Mouse (Mus musculus) fat pad, adult 2 months (tissue): ENCODE results near the gene Hspa12b.

ENCODE experiments used
- DNase-seq: peaks from one replicate; pipeline ENCODE4 v3.0.0-alpha.2; 2011; ENCODE audit warnings: low read depth, low spot score; ENCODE audit errors: extremely low read depth

Gene Hspa12b

DNA sequence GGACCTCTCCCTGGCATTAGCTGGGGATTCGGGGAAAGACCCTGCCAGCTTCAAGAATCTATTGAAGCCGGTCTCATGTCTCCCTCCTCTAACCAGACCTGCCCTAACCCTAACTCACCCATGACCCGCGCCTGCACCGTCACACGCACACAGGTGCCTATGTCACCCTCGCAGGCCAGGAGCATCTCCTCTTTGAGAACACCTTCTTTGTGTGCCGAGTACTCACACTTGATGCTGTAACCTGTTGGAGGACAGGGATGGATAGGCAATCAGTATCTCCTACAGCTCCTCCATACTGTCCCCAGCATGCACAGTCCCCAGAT is 19.9 kb downstream of the Hspa12b start:
- DNase-seq = no peak

DNA sequence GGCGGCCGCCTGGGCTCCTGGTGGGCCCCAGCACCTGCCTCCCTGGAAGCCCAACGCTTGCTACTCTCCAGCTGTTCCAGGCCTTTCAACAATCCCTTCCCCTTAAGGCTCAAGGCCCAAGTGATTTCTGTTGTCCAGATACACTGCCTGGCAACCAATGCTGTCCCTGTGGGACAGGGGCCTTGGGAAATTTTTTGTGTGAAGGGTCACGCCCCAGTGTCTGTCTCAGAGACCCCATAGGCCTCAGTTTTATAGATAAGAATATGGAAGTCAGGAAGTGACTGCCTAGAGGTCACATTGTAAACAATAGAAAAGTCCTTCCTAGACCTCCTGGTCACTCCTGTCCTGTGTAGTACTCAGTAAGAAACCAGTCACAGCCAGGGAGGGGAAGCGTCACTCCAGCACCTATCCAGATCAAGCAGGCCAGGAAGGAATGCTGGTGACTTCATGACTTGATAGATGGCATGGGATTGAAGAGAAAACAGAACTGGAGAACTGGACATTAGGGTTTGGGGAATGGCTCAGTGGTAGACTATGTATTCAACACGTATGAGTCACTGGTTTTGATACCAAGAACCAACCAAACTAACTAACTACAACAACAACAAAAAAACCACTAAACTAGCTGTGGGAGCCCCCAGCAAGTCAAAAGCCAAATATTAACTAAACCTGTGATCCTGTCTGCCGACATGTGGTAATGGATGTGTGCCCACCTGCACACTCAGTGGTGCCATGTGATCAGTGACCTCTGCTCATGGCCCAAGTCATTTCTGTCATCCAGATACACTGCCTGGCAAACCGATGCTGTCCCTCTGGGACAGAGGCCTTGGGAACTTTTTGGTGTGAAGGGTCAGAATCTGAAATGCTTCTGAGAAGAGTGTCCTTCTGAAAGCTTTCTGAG is 21.5 kb downstream of the Hspa12b start:
- no peak for DNase-seq

DNA sequence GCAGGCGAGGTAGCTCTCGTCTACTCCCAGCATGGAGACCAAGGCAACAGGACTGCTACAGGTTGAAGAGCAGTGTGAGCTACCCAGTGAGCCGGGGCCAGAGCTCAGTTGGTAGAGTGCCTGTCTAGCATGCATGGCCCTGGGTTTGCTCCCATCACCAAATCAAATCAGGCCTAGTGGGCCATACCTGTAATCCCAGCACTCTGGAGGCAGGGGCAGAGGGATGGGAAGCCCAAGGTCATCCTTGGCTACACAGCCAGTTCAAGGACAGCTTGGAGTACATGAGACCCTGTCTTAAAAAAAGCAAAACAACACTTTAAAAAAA is 22.1 kb downstream of the Hspa12b start:
- no peak for DNase-seq

- no peak for DNase-seq
These were observed 25.2 kb downstream of the Hspa12b start for GRCm38 (mm10) chr2:131152166-131152730.

- DNase-seq = no peak
These were observed 27.0 kb downstream of the Hspa12b start for GRCm38 (mm10) chr2:131154036-131154435.

DNA sequence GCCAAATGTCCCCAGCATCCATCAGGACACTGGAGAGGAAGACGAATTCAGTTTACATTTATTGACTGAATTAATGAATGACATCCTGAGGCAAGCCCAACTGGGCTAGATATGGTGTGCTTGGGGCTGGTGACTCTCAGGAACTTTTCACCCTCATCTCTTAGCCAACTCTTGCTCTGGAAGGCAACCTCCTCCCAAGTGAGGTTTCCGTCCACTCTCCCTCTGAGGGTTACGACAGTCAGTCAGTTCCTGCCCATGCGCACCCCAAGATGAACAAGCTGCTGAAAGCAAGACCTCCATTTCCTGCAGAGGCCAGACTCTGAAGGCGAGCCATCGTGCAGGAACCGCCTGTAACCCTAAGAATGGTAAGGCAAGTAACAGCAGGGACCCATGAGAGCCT is 29.9 kb downstream of the Hspa12b start:
- DNase-seq = no peak

- no peak for DNase-seq
These were observed 32.4 kb downstream of the Hspa12b start for GRCm38 (mm10) chr2:131159491-131159910.

DNA sequence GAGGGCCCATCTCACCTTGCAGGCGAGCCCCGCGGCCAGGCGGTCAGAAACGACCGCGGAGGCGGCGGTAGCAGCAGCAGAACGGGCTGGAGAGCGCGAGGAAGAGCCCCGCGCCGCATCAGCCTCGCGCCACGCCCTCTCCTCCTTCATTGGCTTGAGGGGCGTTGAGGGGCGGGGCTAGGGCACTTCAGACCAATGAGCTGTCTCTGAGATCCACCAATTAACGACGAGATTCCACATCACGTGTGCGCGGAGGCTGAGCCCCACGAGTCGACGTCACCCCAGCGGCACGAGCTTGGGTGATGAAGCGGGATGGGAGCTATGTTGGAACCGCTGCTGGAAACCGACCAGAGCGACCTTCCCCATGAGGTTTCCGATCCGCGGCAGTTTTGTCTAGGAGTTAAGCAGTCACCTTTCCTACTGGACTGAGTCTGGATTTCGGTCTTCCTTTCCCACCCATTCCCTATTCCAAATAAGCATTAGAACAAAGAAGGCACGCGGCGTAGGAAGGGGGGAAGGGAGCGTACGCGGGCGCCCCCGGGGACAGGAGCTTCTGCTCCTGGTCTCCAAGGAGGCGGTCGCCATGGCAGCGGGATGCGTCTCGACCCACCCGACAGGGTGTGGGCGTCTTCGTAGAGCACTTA is 33.0 kb downstream of the Hspa12b start, which contains the start of gene 1700037H04Rik:
TSS of gene 1700037H04Rik (minus strand) at position 144 of the 644 bp plus-strand sequence.
- peak; percentile 74 for DNase-seq

DNA sequence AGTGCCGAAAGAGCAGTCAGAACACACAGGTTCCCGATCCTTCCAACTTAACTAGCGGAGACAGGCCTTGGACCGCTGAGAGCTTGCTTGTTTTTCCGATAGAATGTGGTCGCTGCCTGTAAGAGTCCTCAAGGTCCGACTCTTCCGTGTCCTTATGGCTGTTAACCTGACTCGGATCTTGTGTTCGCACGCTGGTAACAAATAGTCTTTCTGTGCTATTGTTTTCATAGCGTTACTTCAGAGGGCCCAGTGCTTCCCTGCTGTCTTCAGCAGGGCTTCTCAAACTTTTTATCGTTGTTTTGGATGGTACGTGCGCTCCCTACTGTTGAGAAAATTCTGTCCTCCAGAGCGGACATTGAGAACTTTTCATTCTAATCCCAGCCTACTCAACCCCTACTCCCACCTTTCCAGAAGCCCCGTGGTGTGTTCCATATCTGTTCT is 33.6 kb downstream of the Hspa12b start:
- DNase-seq = no peak

DNA sequence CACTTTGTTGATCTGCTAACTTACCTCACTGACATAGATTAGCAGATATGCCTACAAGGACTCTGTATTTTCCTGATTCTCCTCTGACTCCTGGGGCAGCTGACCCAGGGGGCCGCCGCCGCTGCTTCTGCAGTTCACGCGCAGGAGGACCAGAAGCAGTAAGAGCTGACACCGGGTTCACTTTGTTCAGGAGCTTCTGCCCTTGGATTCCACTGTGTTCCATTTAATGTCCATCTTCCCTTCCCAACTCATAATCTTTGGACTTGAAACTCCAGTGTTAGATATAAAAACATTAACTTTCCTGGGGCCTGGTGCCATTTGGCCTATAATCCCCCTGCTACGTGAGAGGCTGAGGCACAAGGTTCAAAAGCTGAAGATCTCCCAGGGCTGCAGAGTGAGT is 36.8 kb downstream of the Hspa12b start:
- DNase-seq = no peak

- no peak for DNase-seq
These were observed 39.1 kb downstream of the Hspa12b start for GRCm38 (mm10) chr2:131166172-131166571.

- no peak for DNase-seq
These were observed 40.9 kb downstream of the Hspa12b start for GRCm38 (mm10) chr2:131167984-131168383.

GRCm38 (mm10) chr2:131168914-131169313 is 41.8 kb downstream of the Hspa12b start:
- no peak for DNase-seq

GRCm38 (mm10) chr2:131170936-131171335 is 43.9 kb downstream of the Hspa12b start:
- no peak for DNase-seq

GRCm38 (mm10) chr2:131171401-131172104 is 44.5 kb downstream of the Hspa12b start:
- no peak for DNase-seq

DNA sequence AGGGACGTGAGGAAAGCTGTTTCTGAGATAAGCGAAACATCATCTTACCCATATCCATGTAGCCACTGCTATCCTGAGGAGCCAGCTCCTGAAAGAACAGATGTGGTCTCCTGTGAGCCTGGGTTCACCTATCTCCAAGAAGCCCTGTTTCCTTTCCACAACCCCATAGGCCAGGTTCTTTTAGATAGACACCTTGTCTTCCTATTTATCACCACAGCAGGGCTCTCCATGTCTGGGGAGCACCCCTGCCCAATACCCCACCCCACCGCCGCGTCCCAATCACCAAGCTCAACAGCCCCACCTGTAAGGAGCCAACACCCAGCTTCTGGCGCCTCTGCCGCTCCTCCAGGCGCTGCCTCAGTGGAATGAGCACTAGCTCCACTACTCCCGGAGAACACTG is 45.2 kb downstream of the Hspa12b start:
- no peak for DNase-seq

GRCm38 (mm10) chr2:131174700-131175099 is 47.6 kb downstream of the Hspa12b start:
- no peak for DNase-seq

GRCm38 (mm10) chr2:131175286-131175944 is 48.3 kb downstream of the Hspa12b start:
- DNase-seq = no peak

DNA sequence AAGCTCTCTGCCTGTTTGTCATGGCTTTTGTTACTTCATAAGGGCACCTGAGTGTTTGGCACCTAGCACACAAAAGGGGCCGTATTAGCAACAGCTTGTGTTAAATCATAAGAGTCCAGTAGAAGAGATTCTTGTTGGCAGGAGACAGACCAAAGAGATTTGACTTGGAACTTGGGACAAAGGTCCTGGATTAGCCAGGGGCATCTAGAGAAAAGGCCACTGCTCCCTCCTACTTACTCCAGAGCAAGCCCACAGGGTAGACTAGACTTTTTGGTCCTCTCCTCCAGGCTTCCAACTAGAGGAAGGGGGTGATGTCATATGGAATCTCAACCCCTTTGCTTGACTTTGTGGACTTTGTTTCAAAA is 48.8 kb downstream of the Hspa12b start:
- DNase-seq = no peak

DNA sequence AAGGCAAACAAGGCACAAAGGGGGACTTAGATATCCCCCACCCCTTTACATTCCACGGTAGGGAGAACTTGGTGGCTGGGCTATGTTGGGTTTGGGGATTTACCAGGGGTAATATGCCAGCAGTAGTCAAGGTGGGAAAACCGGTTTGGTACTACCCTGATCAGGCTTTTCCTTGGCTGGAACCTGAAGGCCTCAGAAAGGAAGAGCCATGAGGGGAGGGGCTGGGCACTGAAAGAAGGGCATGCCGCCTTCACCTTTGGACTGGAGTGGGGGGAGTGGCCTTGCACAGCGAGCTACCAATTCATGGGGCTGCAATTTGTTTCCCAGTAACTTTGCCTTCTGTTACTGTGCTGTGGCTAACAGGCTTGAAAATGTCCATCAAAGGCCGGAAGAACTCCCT is 49.4 kb downstream of the Hspa12b start:
- DNase-seq = peak; percentile 88

GRCm38 (mm10) chr2:131177932-131178331 is 50.9 kb downstream of the Hspa12b start:
- no peak for DNase-seq
